Mouse (Mus musculus): Measurements from ENCODE around the gene Chrna9.

Chrna9 gene

GRCm38 (mm10) chr5:66005041-66005678, 70.4 kb downstream of the Chrna9 start:
- no peak for DNase-seq (ENCODE audit: extremely low spot score, low read depth, low spot score)

- DNase-seq (ENCODE audit: extremely low spot score, low read depth, low spot score): no peak
Observed at GRCm38 (mm10) chr5:66008245-66008967, 73.7 kb downstream of the Chrna9 start.

- DNase-seq (ENCODE audit: extremely low spot score, low read depth, low spot score): no peak
Observed at GRCm38 (mm10) chr5:66013999-66014398, 79.3 kb downstream of the Chrna9 start.

GRCm38 (mm10) chr5:66014437-66014836, 79.7 kb downstream of the Chrna9 start:
- no peak for DNase-seq (ENCODE audit: extremely low spot score, low read depth, low spot score)

- no peak for DNase-seq (ENCODE audit: extremely low spot score, low read depth, low spot score)
Observed at GRCm38 (mm10) chr5:66015449-66015961, 80.8 kb downstream of the Chrna9 start.

GRCm38 (mm10) chr5:66026796-66027195, 92.1 kb downstream of the Chrna9 start:
- no peak for DNase-seq (ENCODE audit: extremely low spot score, low read depth, low spot score)

All from hindlimb bud, embryonic 11.5 days (tissue).